In the genomic region with DNA sequence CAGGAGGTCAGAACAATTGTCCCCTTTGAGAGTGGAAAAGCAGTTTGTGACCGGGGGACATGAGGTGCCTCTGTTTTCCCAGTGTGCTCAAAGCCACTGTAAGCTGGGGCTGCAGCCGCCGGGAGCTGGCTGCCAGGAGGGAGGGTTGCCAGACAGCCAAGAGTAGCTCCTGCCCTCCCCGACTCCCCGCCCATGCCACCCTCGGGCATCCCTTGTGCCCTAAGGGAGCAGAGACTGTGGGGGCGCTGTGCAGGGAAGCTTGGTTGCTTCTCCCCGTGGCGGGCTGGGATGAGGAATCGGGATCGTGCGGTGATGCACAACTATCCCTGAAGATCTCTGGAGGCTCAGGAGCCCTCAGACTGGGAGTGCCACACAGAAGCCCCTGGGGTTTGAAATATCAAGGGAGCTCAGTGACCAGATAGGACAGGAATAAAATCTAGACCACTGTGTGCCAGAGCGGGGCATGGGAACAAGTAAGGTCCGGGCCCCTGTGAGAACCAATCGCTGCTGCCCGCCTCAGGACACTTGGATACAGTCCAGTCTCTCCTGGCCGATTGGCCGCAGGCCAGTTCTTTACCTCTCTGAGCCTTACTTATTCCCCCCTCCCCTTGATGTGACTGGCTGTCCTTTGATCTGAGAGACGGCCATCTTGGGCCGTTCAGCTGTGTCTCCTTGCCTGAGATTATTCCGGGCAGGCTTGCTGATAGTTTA, we compare ENCODE assay signal across 8 mouse cellular contexts. TPM values are rescaled to one million over a fixed set of nuclear protein-coding genes. Genes with fewer than 3 reads are reported as not detected.
DNase-seq lines count a peak whose midpoint lies in the region; ATAC-seq lines count a peak whose summit lies in the region.

No protein-coding gene starts in this region.

- DNase-seq in cerebellum, postnatal 14 days: peak; percentile 26 to 40
- DNase-seq in cerebellum, adult 11 months: no peak
- DNase-seq in ovary, adult 18-20 months (ENCODE audit: low spot score): peak; percentile 59
- DNase-seq in ovary, postnatal 14 days (ENCODE audit: low spot score): no peak
- DNase-seq in spleen, postnatal 10 days (ENCODE audit: low spot score in 2 of 2): no peak
- no peak for DNase-seq in natural killer cell, adult 2 months (ENCODE audit: low spot score in 2 of 2)

- H3K4me1 ChIP-seq in heart, embryonic 11.5 days (ENCODE audit: control insufficient read depth, insufficient read depth, low read length): peaks cover 5% of the 10 kb centered on the region; the same call in 1 of the 2 replicates
- peaks cover 2% of the 10 kb centered on the region; the same call in 1 of the 2 replicates for H3K4me1 ChIP-seq in midbrain, embryonic 15.5 days

- H3K9ac ChIP-seq in heart, embryonic 11.5 days (ENCODE audit: low read depth, low read length): peak overlapping the region; percentile 54; the same call in 1 of the 2 replicates
- no peak overlapping the region for H3K9ac ChIP-seq in midbrain, embryonic 15.5 days

- H3K4me2 ChIP-seq in heart, embryonic 11.5 days: peak overlapping the region; percentile 46
- peak overlapping the region; percentile 4; the same call in 1 of the 2 replicates for H3K4me2 ChIP-seq in midbrain, embryonic 15.5 days

- H3K4me3 ChIP-seq in heart, embryonic 11.5 days (ENCODE audit: low read depth, low read length): no peak overlapping the region
- H3K4me3 ChIP-seq in midbrain, embryonic 15.5 days: no peak overlapping the region

- H3K9me3 ChIP-seq in heart, embryonic 11.5 days (replicated peaks; ENCODE audit: control insufficient read depth, low read length): no peaks in the 10 kb centered on the region
- no peaks in the 10 kb centered on the region for H3K9me3 ChIP-seq in midbrain, embryonic 15.5 days

- peak; percentile 49 for ATAC-seq in heart, embryonic 11.5 days (replicated peaks; ENCODE audit: insufficient number of reproducible peaks, low FRiP score, low TSS enrichment)
- ATAC-seq in midbrain, embryonic 15.5 days (replicated peaks): no peak

- no peak overlapping the region for H3K27ac ChIP-seq in heart, embryonic 11.5 days (ENCODE audit: low read depth, low read length)
- H3K27ac ChIP-seq in midbrain, embryonic 15.5 days: no peak overlapping the region

- H3K36me3 ChIP-seq in heart, embryonic 11.5 days (ENCODE audit: control insufficient read depth, insufficient read depth, low read length): no peaks in the 10 kb centered on the region
- no peaks in the 10 kb centered on the region for H3K36me3 ChIP-seq in midbrain, embryonic 15.5 days (replicated peaks)

- WGBS in heart, embryonic 11.5 days (ENCODE audit: insufficient replicate concordance): 34% methylated on average over 21 of the region's 21 CpGs
- WGBS in midbrain, embryonic 15.5 days: 52% methylated on average over 21 of the region's 21 CpGs

- 0 out of 2 replicates have a peak, but pooled peaks cover 4% of the 10 kb centered on the region for H3K27me3 ChIP-seq in heart, embryonic 11.5 days (ENCODE audit: control insufficient read depth, insufficient read depth, low read length)
- no peaks in the 10 kb centered on the region for H3K27me3 ChIP-seq in midbrain, embryonic 15.5 days (replicated peaks)

RNA-seq across cellular contexts. Expression of a gene that starts 45.5 kb away (rescaled TPM):
- polyA plus RNA-seq in heart, embryonic 11.5 days (2014; fragmentation: Nextera tagmentation; extraction: Ambion mirVana): 0.16 and 0.52 TPM in 2 replicates
- polyA plus RNA-seq in midbrain, embryonic 15.5 days (2015; fragmentation: Nextera tagmentation; extraction: Ambion mirVana): 0.06 and 0.22 TPM in 2 replicates

RNA-seq across cellular contexts. Expression of a gene that starts 50.7 kb away (rescaled TPM):
- polyA plus RNA-seq in heart, embryonic 11.5 days (2014; fragmentation: Nextera tagmentation; extraction: Ambion mirVana): 43.5 and 47.2 TPM in 2 replicates
- 43.7 and 48.7 TPM in 2 replicates for polyA plus RNA-seq in midbrain, embryonic 15.5 days (2015; fragmentation: Nextera tagmentation; extraction: Ambion mirVana)

RNA-seq across cellular contexts. Expression of a gene that starts 51.4 kb away (rescaled TPM):
- polyA plus RNA-seq in heart, embryonic 11.5 days (2014; fragmentation: Nextera tagmentation; extraction: Ambion mirVana): 138 and 139 TPM in 2 replicates
- 0.66 TPM in 2 replicates for polyA plus RNA-seq in midbrain, embryonic 15.5 days (2015; fragmentation: Nextera tagmentation; extraction: Ambion mirVana)

Comparison
In these comparisons a context has a peak if more than half of its experiments do, and no peak if none do; other contexts are left out.
1. DNase-seq: peak in cerebellum, postnatal 14 days (2 of 2) and ovary, adult 18-20 months (single experiment); none in cerebellum, adult 11 months (single experiment), ovary, postnatal 14 days (single experiment), spleen, postnatal 10 days (0 of 2) and natural killer cell, adult 2 months (0 of 2).
2. RNA of a gene that starts 51.4 kb away (polyA plus RNA-seq): 138 to 139 TPM in heart, embryonic 11.5 days; 0.66 TPM in midbrain, embryonic 15.5 days; every median in the first group is over 10 times any median in the second.